Mouse (Mus musculus): ENCODE data around the gene Car15. TPM values are rescaled to one million over a fixed set of nuclear protein-coding genes. Genes with fewer than 3 reads are reported as not detected.

Gene Car15
- 1.8 and 8.0 TPM in 2 replicates for polyA plus RNA-seq (2012; ENCODE audit: low replicate concordance)

GRCm38 (mm10) chr16:17838051-17838450, at the start of gene Car15:
TSS of gene Car15 (minus strand) at chr16:17838364.

GRCm38 (mm10) chr16:17832821-17833220, 5.3 kb downstream of the Car15 start, which contains the start of gene B830017H08Rik:
TSS of gene B830017H08Rik (plus strand) at chr16:17833121.

GRCm38 (mm10) chr16:17796971-17797811, 41.0 kb downstream of the Car15 start, which contains the start of gene Scarf2:
TSS of gene Scarf2 (plus strand) at chr16:17797282.

Other genes starting within 250 kb of the Car15 start
- 4.3 and 26.9 TPM in 2 replicates for gene Smpd4, start 219.0 kb downstream of the Car15 start, polyA plus RNA-seq (2012; ENCODE audit: low replicate concordance)
- gene Ccdc74a, start 191.9 kb downstream of the Car15 start, polyA plus RNA-seq (2012; ENCODE audit: low replicate concordance): 0.43 and 5.8 TPM in 2 replicates
- gene Med15, start 105.5 kb downstream of the Car15 start, polyA plus RNA-seq (2012; ENCODE audit: low replicate concordance): 168 and 199 TPM in 2 replicates
- gene Klhl22, start 78.7 kb downstream of the Car15 start, polyA plus RNA-seq (2012; ENCODE audit: low replicate concordance): 4.9 and 14.8 TPM in 2 replicates
- gene Scarf2, start 41.1 kb downstream of the Car15 start, polyA plus RNA-seq (2012; ENCODE audit: low replicate concordance): 1.3 and 4.3 TPM in 2 replicates
- gene B830017H08Rik, start 5.2 kb downstream of the Car15 start, polyA plus RNA-seq (2012; ENCODE audit: low replicate concordance): not detected in 2 replicates
- 0.42 and 1.5 TPM in 2 replicates for gene Gm20518, start 53.3 kb upstream of the Car15 start, polyA plus RNA-seq (2012; ENCODE audit: low replicate concordance)
- gene Tssk1, start 55.9 kb upstream of the Car15 start, polyA plus RNA-seq (2012; ENCODE audit: low replicate concordance): not detected in 2 replicates
- gene Dgcr2, start 60.2 kb upstream of the Car15 start, polyA plus RNA-seq (2012; ENCODE audit: low replicate concordance): 23.3 and 26.7 TPM in 2 replicates
- not detected in 2 replicates for gene Tssk2, start 60.3 kb upstream of the Car15 start, polyA plus RNA-seq (2012; ENCODE audit: low replicate concordance)
- gene Ess2, start 73.0 kb upstream of the Car15 start, polyA plus RNA-seq (2012; ENCODE audit: low replicate concordance): 27.5 and 31.1 TPM in 2 replicates
- not detected in 2 replicates for gene Gsc2, start 76.7 kb upstream of the Car15 start, polyA plus RNA-seq (2012; ENCODE audit: low replicate concordance)
- 69.4 and 186 TPM in 2 replicates for gene Slc25a1, start 89.9 kb upstream of the Car15 start, polyA plus RNA-seq (2012; ENCODE audit: low replicate concordance)
- not detected in 2 replicates for gene Vpreb2, start 142.1 kb upstream of the Car15 start, polyA plus RNA-seq (2012; ENCODE audit: low replicate concordance)
- 8.0 and 23.0 TPM in 2 replicates for gene Dgcr6, start 214.5 kb upstream of the Car15 start, polyA plus RNA-seq (2012; ENCODE audit: low replicate concordance)